Mouse (Mus musculus): ENCODE data around the gene Clspn. TPM values are rescaled to one million over a fixed set of nuclear protein-coding genes. Genes with fewer than 3 reads are reported as not detected.
A peak's percentile ranks its signal among the peaks of the same experiment; 100 is the strongest.

Clspn gene
- polyA plus RNA-seq, 1 experiment from 2014 or later: 52.9 TPM

- Histone ChIP-seq H3K4me3 (replicated peaks) (no peak overlapping the region), H3K4me2 (no peak overlapping the region), H3K36me3 (no peaks in the 10 kb centered on the region), H3K27me3 (no peaks in the 10 kb centered on the region), H3K9ac (replicated peaks) (no peak overlapping the region), H3K4me1 (replicated peaks) (peaks cover 10% of the 10 kb centered on the region), H3K9me3 (no peaks in the 10 kb centered on the region), H3K27ac (no peak overlapping the region)
- ATAC-seq (ENCODE audit: insufficient number of reproducible peaks, insufficient read depth, low FRiP score, low TSS enrichment, low read depth): no peak
- 84% methylated on average over 4 of the region's 4 CpGs for WGBS
Observed at GRCm38 (mm10) chr4:126605751-126606150, 49.0 kb downstream of the Clspn start.

- H3K4me1 ChIP-seq (replicated peaks): no peaks in the 10 kb centered on the region
- peak within 1 kb of the TSS; percentile 89 for H3K9ac ChIP-seq (replicated peaks)
- no peaks in the 10 kb centered on the region for H3K9me3 ChIP-seq
- peak within 1 kb of the TSS; percentile 65 for H3K4me3 ChIP-seq (replicated peaks)
- peak; percentile 75 for ATAC-seq (ENCODE audit: insufficient number of reproducible peaks, insufficient read depth, low FRiP score, low TSS enrichment, low read depth)
- H3K27ac ChIP-seq: peak within 1 kb of the TSS; percentile 64
- WGBS: under 1% methylated on average over 48 of the region's 48 CpGs
- no peaks in the 10 kb centered on the region for H3K27me3 ChIP-seq
- H3K36me3 ChIP-seq: peaks cover 22% of the 10 kb centered on the region
- peak within 1 kb of the TSS; percentile 84 for H3K4me2 ChIP-seq
Observed at GRCm38 (mm10) chr4:126609606-126610181, 53.0 kb downstream of the Clspn start, which contains the start of gene 5730409E04Rik. 5730409E04Rik (plus strand) TSS chr4:126609818.

GRCm38 (mm10) chr4:126611991-126612390 is 55.3 kb downstream of the Clspn start:
- Histone ChIP-seq H3K36me3 (peaks cover 22% of the 10 kb centered on the region), H3K4me2 (no peak overlapping the region), H3K9me3 (no peaks in the 10 kb centered on the region), H3K4me3 (replicated peaks) (no peak overlapping the region), H3K9ac (replicated peaks) (no peak overlapping the region), H3K27me3 (no peaks in the 10 kb centered on the region), H3K4me1 (replicated peaks) (no peaks in the 10 kb centered on the region), H3K27ac (no peak overlapping the region)
- WGBS: 90% methylated on average over 17 of the region's 17 CpGs
- ATAC-seq (ENCODE audit: insufficient number of reproducible peaks, insufficient read depth, low FRiP score, low TSS enrichment, low read depth): no peak

GRCm38 (mm10) chr4:126616312-126616711 is 59.6 kb downstream of the Clspn start:
- H3K27me3 ChIP-seq: 0 out of 2 replicates have a peak, but pooled peaks cover 8% of the 10 kb centered on the region
- peaks cover 14% of the 10 kb centered on the region for H3K4me1 ChIP-seq (replicated peaks)
- ATAC-seq (ENCODE audit: insufficient number of reproducible peaks, insufficient read depth, low FRiP score, low TSS enrichment, low read depth): no peak
- peaks cover 22% of the 10 kb centered on the region for H3K36me3 ChIP-seq
- H3K9me3 ChIP-seq: no peaks in the 10 kb centered on the region
- 89% methylated on average over 4 of the region's 4 CpGs for WGBS
- H3K27ac ChIP-seq: no peak overlapping the region
- H3K4me2 ChIP-seq: no peak overlapping the region
- H3K4me3 ChIP-seq (replicated peaks): no peak overlapping the region
- no peak overlapping the region for H3K9ac ChIP-seq (replicated peaks)

- Histone ChIP-seq H3K4me2 (peak overlapping the region; percentile 76), H3K36me3 (no peaks in the 10 kb centered on the region), H3K27ac (peak overlapping the region; percentile 74), H3K9ac (replicated peaks) (peak overlapping the region; percentile 61), H3K27me3 (0 out of 2 replicates have a peak, but pooled peaks cover 8% of the 10 kb centered on the region), H3K4me3 (replicated peaks) (peak overlapping the region; percentile 40), H3K9me3 (no peaks in the 10 kb centered on the region), H3K4me1 (replicated peaks) (peaks cover 14% of the 10 kb centered on the region)
- ATAC-seq (ENCODE audit: insufficient number of reproducible peaks, insufficient read depth, low FRiP score, low TSS enrichment, low read depth): peak; percentile 53
- WGBS: 2% methylated on average over 33 of the region's 33 CpGs
Observed at GRCm38 (mm10) chr4:126619691-126620330, 63.1 kb downstream of the Clspn start.

- peak overlapping the region; percentile 40 for H3K4me3 ChIP-seq (replicated peaks)
- H3K4me2 ChIP-seq: peak overlapping the region; percentile 76
- WGBS: 26% methylated on average over 13 of the region's 13 CpGs
- no peak for ATAC-seq (ENCODE audit: insufficient number of reproducible peaks, insufficient read depth, low FRiP score, low TSS enrichment, low read depth)
- H3K4me1 ChIP-seq (replicated peaks): peaks cover 14% of the 10 kb centered on the region
- H3K27ac ChIP-seq: peak overlapping the region; percentile 74
- peak overlapping the region; percentile 61 for H3K9ac ChIP-seq (replicated peaks)
- H3K9me3 ChIP-seq: no peaks in the 10 kb centered on the region
- H3K27me3 ChIP-seq: 0 out of 2 replicates have a peak, but pooled peaks cover 8% of the 10 kb centered on the region
- no peaks in the 10 kb centered on the region for H3K36me3 ChIP-seq
Observed at GRCm38 (mm10) chr4:126620349-126620874, 63.7 kb downstream of the Clspn start.

GRCm38 (mm10) chr4:126627021-126627681 is 70.4 kb downstream of the Clspn start:
- Histone ChIP-seq H3K36me3 (no peaks in the 10 kb centered on the region), H3K9me3 (no peaks in the 10 kb centered on the region), H3K4me1 (replicated peaks) (peaks cover 11% of the 10 kb centered on the region), H3K27me3 (no peaks in the 10 kb centered on the region), H3K27ac (no peak overlapping the region), H3K4me2 (peak overlapping the region; percentile 49), H3K4me3 (replicated peaks) (0 out of 2 replicates have a peak overlapping the region, but pooled peaks have one; percentile 18), H3K9ac (replicated peaks) (peak overlapping the region; percentile 38; the same call in 1 of the 2 replicates)
- no peak for ATAC-seq (ENCODE audit: insufficient number of reproducible peaks, insufficient read depth, low FRiP score, low TSS enrichment, low read depth)
- 4% methylated on average over 23 of the region's 23 CpGs for WGBS

GRCm38 (mm10) chr4:126631922-126632321 is 75.2 kb downstream of the Clspn start:
- no peak overlapping the region for H3K27ac ChIP-seq
- H3K27me3 ChIP-seq: peaks cover 21% of the 10 kb centered on the region
- no peak overlapping the region for H3K4me2 ChIP-seq
- WGBS: 48% methylated on average over 2 of the region's 2 CpGs
- no peaks in the 10 kb centered on the region for H3K9me3 ChIP-seq
- peaks cover 11% of the 10 kb centered on the region for H3K4me1 ChIP-seq (replicated peaks)
- no peak for ATAC-seq (ENCODE audit: insufficient number of reproducible peaks, insufficient read depth, low FRiP score, low TSS enrichment, low read depth)
- H3K4me3 ChIP-seq (replicated peaks): no peak overlapping the region
- H3K9ac ChIP-seq (replicated peaks): no peak overlapping the region
- H3K36me3 ChIP-seq: no peaks in the 10 kb centered on the region

GRCm38 (mm10) chr4:126632668-126633067 is 75.9 kb downstream of the Clspn start:
- no peak overlapping the region for H3K9ac ChIP-seq (replicated peaks)
- no peak overlapping the region for H3K27ac ChIP-seq
- H3K4me3 ChIP-seq (replicated peaks): no peak overlapping the region
- H3K36me3 ChIP-seq: no peaks in the 10 kb centered on the region
- ATAC-seq (ENCODE audit: insufficient number of reproducible peaks, insufficient read depth, low FRiP score, low TSS enrichment, low read depth): no peak
- no peak overlapping the region for H3K4me2 ChIP-seq
- H3K27me3 ChIP-seq: peaks cover 27% of the 10 kb centered on the region
- H3K4me1 ChIP-seq (replicated peaks): peaks cover 4% of the 10 kb centered on the region; the same call in 1 of the 2 replicates
- H3K9me3 ChIP-seq: no peaks in the 10 kb centered on the region
- WGBS: 61% methylated on average over 3 of the region's 3 CpGs

GRCm38 (mm10) chr4:126636330-126636729 is 79.6 kb downstream of the Clspn start:
- H3K27me3 ChIP-seq: peaks cover 38% of the 10 kb centered on the region
- WGBS: 22% methylated on average over 11 of the region's 11 CpGs
- 0 out of 2 replicates have a peak, but pooled peaks cover 3% of the 10 kb centered on the region for H3K4me1 ChIP-seq (replicated peaks)
- no peaks in the 10 kb centered on the region for H3K36me3 ChIP-seq
- H3K9me3 ChIP-seq: no peaks in the 10 kb centered on the region
- H3K4me3 ChIP-seq (replicated peaks): no peak overlapping the region
- H3K9ac ChIP-seq (replicated peaks): no peak overlapping the region
- ATAC-seq (ENCODE audit: insufficient number of reproducible peaks, insufficient read depth, low FRiP score, low TSS enrichment, low read depth): no peak
- H3K27ac ChIP-seq: no peak overlapping the region
- H3K4me2 ChIP-seq: no peak overlapping the region

GRCm38 (mm10) chr4:126637446-126637845 is 80.7 kb downstream of the Clspn start:
- no peak overlapping the region for H3K27ac ChIP-seq
- 0 out of 2 replicates have a peak, but pooled peaks cover 3% of the 10 kb centered on the region for H3K4me1 ChIP-seq (replicated peaks)
- H3K27me3 ChIP-seq: peaks cover 38% of the 10 kb centered on the region
- H3K4me2 ChIP-seq: no peak overlapping the region
- ATAC-seq (ENCODE audit: insufficient number of reproducible peaks, insufficient read depth, low FRiP score, low TSS enrichment, low read depth): no peak
- 66% methylated on average over 4 of the region's 4 CpGs for WGBS
- H3K36me3 ChIP-seq: no peaks in the 10 kb centered on the region
- no peak overlapping the region for H3K9ac ChIP-seq (replicated peaks)
- H3K9me3 ChIP-seq: no peaks in the 10 kb centered on the region
- H3K4me3 ChIP-seq (replicated peaks): no peak overlapping the region

All from limb, embryonic 12.5 days (tissue).